Mouse (Mus musculus): ENCODE measurements around the gene Tmem43.

- no peak for TF ChIP-seq EP300 (IDR thresholded peaks at IDR 0.05; ENCODE audit: low read depth)
- no peak for TF ChIP-seq CTCF (IDR thresholded peaks at IDR 0.05; ENCODE audit: low read depth)
Measured at GRCm38 (mm10) chr6:91508041-91508440, 34.5 kb downstream of the Tmem43 start.

All from heart, postnatal 0 days (tissue).